Mouse (Mus musculus) liver, embryonic 14.5 days (tissue): ENCODE measurements around the gene Efcab12. TPM values are rescaled to one million over a fixed set of nuclear protein-coding genes. Genes with fewer than 3 reads are reported as not detected.

Experiments used
- ATAC-seq: fragments of 200-750 bp; cut with Nextera tagmentation; 2 replicates; pipeline ENCODE4 v1.8.0; 2017; ENCODE audit warnings: moderate number of reproducible peaks, mild to moderate bottlenecking, moderate library complexity; ENCODE audit not compliant: insufficient read depth
- DNase-seq, 3 experiments: peaks; one replicate each; pipeline ENCODE4 v3.0.0-alpha.2; 2012 to 2013; ENCODE audit warnings: low read depth in 3 of 3, low spot score in 3 of 3
- H3K27ac ChIP-seq: fragments of 300-500 bp; sonication (generic); 2 replicates; pipeline ENCODE4 v1.5.1; 2014; ENCODE audit warnings: moderate library complexity, mild to moderate bottlenecking, control low read depth, inconsistent platforms
- H3K27me3 ChIP-seq: fragments of 300-500 bp; sonication (generic); 2 replicates; pipeline ENCODE4 v1.6.1; 2014; ENCODE audit warnings: mild to moderate bottlenecking, low read length, moderate library complexity; ENCODE audit not compliant: control insufficient read depth, insufficient read depth
- H3K36me3 ChIP-seq: fragments of 300-500 bp; sonication (generic); replicated peaks from 2 replicates; pipeline ENCODE4 v1.6.1; 2014; ENCODE audit warnings: low read depth; ENCODE audit not compliant: control insufficient read depth, insufficient read depth
- H3K4me1 ChIP-seq, 2 experiments: fragments of 200-500 bp in 1 of 2; fragments of 300-500 bp in 1 of 2; sonication (generic) in 1 of 2; replicated peaks; 2 replicates each; pipeline ENCODE4 v1.6.1; 2012 to 2014; ENCODE audit warnings: antibody characterized with exemption in 1 of 2, inconsistent platforms in 1 of 2, low read length in 1 of 2; ENCODE audit not compliant: control insufficient read depth in 2 of 2, insufficient read depth in 2 of 2
- H3K4me2 ChIP-seq: fragments of 300-500 bp; sonication (generic); 2 replicates; pipeline ENCODE4 v1.6.1; 2014; ENCODE audit warnings: low read depth, mild to moderate bottlenecking, control low read depth, moderate library complexity
- H3K4me3 ChIP-seq, 2 experiments: fragments of 200-500 bp in 1 of 2; fragments of 300-500 bp in 1 of 2; sonication (generic) in 1 of 2; 2 replicates each; pipeline ENCODE4 v1.5.1; 2012 to 2014; ENCODE audit warnings: low read depth in 2 of 2, low read length in 2 of 2, mild to moderate bottlenecking in 2 of 2, control low read depth in 1 of 2, inconsistent platforms in 1 of 2, moderate library complexity in 1 of 2; ENCODE audit not compliant: insufficient read depth in 1 of 2
- H3K9ac ChIP-seq: fragments of 300-500 bp; sonication (generic); replicated peaks from 2 replicates; pipeline ENCODE4 v1.6.1; 2014; ENCODE audit warnings: mild to moderate bottlenecking, control low read depth, moderate library complexity
- H3K9me3 ChIP-seq: fragments of 300-500 bp; sonication (generic); 2 replicates; pipeline ENCODE4 v1.6.1; 2016; ENCODE audit warnings: low read length, mixed read lengths; ENCODE audit not compliant: control insufficient read depth
- CTCF ChIP-seq: IDR thresholded peaks from 2 replicates; pipeline ENCODE4 v1.5.1; 2016; ENCODE audit warnings: antibody characterized with exemption, low read depth, control low read depth
- EP300 ChIP-seq: IDR thresholded peaks from 2 replicates; pipeline ENCODE4 v1.6.1; 2016; ENCODE audit warnings: antibody characterized with exemption, low read depth
- WGBS: fragments of 180-500 bp; shearing (Covaris S2); extraction: QIAGEN DNeasy Blood & Tissue Kit; methylation state at CpG from one replicate; pipeline ENCODE4 v1.1.7; 2014; ENCODE audit not compliant: insufficient replicate concordance; 5-methylcytosine and 5-hydroxymethylcytosine counted together
- polyA plus RNA-seq, 2 experiments: library from polyadenylated mRNA; depleted of rRNA in 1 of 2; stranded (reverse) in 1 of 2; unstranded in 1 of 2; fragments of >200 nt; fragmentation: Nextera tagmentation in 1 of 2; extraction: Ambion mirVana in 1 of 2; gene quantifications; 2 replicates each; pipeline versions ENCODE4 v1.2.1 to v1.2.3; 2012 to 2014

Gene Efcab12
- polyA plus RNA-seq, 2 experiments = 0.11 TPM; not detected in 1

DNA sequence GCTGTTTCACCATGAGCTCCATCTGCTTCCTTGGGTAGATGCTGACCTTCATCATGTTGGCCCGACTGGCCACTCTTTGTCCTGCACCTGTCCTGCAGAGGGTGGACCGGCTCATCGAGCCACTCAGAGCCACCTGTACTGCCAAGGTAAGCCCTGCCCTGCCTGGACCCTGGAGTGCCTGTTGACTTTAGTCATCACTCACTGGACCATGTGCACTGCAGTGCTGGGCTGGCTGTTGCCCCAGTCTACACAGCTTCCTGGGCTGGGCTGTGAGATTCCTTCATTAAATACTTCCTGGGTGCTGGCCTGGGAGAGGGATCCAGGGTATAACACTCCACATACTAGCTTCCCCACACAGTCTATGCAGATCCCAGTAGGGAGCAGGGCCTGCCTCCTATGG lies 36.4 kb downstream of the Efcab12 start:
- Histone ChIP-seq H3K36me3 (peaks cover 33% of the 10 kb centered on the region), H3K4me2 (no peak overlapping the region), H3K27ac (no peak overlapping the region), H3K4me1 (peaks cover 0 to 6% of the 10 kb centered on the region in 2 experiments; a peak in 2 of 4 replicates), H3K9me3 (no peaks in the 10 kb centered on the region), H3K27me3 (no peaks in the 10 kb centered on the region), H3K4me3 (no peak overlapping the region), H3K9ac (no peak overlapping the region)
- ATAC-seq = no peak
- no peak for DNase-seq
- WGBS = 89% methylated on average over 3 of the region's 3 CpGs
- TF ChIP-seq EP300 = no peak
- no peak for TF ChIP-seq CTCF

DNA sequence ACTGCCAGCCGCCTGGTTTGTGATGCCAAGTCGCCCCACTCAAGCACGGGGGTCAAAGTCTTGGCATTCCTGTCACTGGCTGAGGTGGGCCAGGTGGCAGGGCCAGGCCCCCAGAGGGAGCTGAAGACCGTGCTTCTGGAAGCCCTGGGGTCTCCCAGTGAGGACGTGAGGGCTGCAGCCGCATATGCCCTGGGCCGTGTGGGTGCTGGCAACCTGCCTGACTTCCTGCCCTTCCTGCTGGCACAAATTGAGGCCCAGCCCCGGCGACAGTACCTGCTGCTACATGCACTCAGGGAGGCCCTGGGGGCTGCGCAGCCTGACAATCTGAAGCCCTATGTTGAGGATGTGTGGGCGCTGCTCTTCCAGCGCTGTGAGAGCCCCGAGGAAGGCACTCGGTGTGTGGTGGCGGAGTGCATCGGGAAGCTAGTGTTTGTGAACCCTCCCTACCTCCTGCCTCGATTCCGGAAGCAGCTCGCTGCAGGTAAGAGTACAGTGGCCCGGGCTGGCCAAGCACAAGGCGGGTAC lies 45.5 kb downstream of the Efcab12 start:
- Histone ChIP-seq H3K4me1 (no peaks in the 10 kb centered on the region), H3K4me3 (no peak overlapping the region), H3K36me3 (no peaks in the 10 kb centered on the region), H3K27me3 (no peaks in the 10 kb centered on the region), H3K9me3 (no peaks in the 10 kb centered on the region), H3K27ac (no peak overlapping the region), H3K9ac (no peak overlapping the region), H3K4me2 (no peak overlapping the region)
- WGBS = 81% methylated on average over 21 of the region's 21 CpGs
- TF ChIP-seq EP300 (no peak), CTCF (no peak)
- ATAC-seq = no peak
- no peak for DNase-seq

DNA sequence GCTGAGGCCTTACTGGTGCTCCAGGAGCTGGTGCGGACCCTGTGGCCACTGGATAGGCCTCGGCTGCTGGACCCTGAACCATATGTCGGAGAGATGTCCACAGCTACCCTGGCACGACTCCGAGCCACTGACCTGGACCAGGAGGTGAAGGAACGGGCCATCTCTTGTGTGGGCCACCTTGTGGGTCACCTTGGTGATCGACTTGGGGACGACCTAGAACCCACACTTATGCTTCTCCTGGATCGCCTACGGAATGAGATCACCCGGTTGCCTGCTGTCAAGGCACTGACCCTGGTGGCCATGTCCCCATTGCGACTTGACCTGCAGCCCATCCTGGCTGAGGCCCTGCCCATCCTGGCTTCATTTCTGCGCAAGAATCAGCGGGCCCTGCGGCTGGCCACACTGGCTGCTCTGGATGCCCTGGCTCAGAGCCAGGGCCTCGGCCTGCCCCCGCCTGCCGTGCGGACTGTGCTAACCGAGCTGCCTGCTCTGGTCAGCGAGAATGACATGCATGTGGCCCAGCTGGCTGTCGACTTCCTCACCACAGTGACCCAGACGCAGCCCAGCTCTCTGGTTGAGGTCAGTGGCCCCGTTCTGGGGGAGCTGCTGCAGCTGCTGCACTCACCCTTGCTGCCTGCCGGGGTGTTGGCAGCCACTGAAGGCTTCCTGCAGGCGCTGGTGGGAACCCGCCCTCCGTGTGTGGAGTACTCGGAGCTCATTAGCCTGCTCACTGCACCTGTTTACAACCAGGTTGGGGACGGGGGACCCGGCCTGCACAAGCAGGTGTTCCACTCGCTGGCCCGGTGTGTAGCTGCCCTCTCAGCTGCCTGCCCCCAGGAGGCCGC lies 46.1 kb downstream of the Efcab12 start:
- WGBS = 75% methylated on average over 34 of the region's 34 CpGs
- Histone ChIP-seq H3K36me3 (no peaks in the 10 kb centered on the region), H3K9me3 (no peaks in the 10 kb centered on the region), H3K4me1 (no peaks in the 10 kb centered on the region), H3K4me3 (no peak overlapping the region), H3K27me3 (no peaks in the 10 kb centered on the region), H3K4me2 (no peak overlapping the region), H3K9ac (no peak overlapping the region), H3K27ac (no peak overlapping the region)
- ATAC-seq = no peak
- DNase-seq = no peak
- TF ChIP-seq CTCF = no peak
- no peak for TF ChIP-seq EP300

DNA sequence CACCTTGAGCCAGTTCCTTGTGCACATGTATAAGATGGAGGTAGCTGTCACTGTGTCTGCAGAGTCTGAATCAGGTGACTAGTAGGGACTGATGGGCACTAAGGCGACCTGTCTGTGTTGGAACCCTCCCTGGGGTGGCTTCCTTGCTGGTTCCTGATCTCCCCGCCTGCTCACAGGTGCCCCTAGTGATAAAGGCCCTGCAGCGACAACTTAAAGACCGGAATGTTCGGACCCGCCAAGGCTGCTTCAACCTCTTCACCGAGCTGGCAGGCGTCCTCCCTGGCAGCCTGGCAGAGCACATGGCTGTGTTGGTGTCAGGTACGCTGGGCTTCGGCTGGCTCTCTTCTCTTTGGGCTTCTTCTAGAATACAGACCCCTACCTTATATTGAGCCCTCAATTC lies 47.2 kb downstream of the Efcab12 start:
- Histone ChIP-seq H3K27me3 (no peaks in the 10 kb centered on the region), H3K9ac (no peak overlapping the region), H3K36me3 (no peaks in the 10 kb centered on the region), H3K4me2 (no peak overlapping the region), H3K27ac (no peak overlapping the region), H3K4me1 (no peaks in the 10 kb centered on the region), H3K4me3 (no peak overlapping the region), H3K9me3 (no peaks in the 10 kb centered on the region)
- ATAC-seq (no peak), DNase-seq (no peak)
- WGBS = 71% methylated on average over 10 of the region's 10 CpGs
- TF ChIP-seq CTCF (0 out of 2 replicates have a peak, but pooled peaks have one; percentile 4), EP300 (no peak)

DNA sequence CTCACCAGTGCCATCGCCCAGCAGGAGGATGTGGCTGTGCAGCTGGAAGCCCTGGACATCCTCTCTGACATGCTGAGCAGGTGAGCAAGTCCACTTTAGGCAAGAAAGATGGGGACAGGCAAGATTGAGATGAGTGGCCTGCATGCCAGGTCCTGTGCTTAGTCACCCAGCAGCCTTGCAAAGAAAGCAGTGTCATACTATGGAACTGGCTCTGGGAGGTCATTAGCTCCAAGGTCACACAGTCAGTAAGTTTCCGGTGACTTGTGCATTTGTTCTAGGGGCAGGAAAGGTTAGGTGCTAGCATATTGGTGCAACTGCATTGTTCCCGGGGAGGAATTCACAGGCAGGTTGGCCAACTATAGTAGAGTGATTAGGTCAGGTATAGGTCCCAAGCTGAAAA lies 55.4 kb downstream of the Efcab12 start:
- no peak overlapping the region for H3K9ac ChIP-seq
- DNase-seq (no peak), ATAC-seq (no peak)
- WGBS = 79% methylated on average over 3 of the region's 3 CpGs
- H3K36me3 ChIP-seq = no peaks in the 10 kb centered on the region; the same call in 1 of the 2 replicates
- no peak overlapping the region for H3K4me3 ChIP-seq
- H3K27me3 ChIP-seq = no peaks in the 10 kb centered on the region
- no peak overlapping the region for H3K27ac ChIP-seq
- no peaks in the 10 kb centered on the region for H3K9me3 ChIP-seq
- TF ChIP-seq CTCF (no peak), EP300 (no peak)
- no peaks in the 10 kb centered on the region for H3K4me1 ChIP-seq
- H3K4me2 ChIP-seq = no peak overlapping the region
